Mouse (Mus musculus): ENCODE measurements at regions not wholly inside any gene's neighbourhood (a gene's known extent, or its start where the extent isn't known, plus 50 kb on each side); places are given as distances from the start of the nearest gene placed in this dataset.

GRCm38 (mm10) chrX:145672776-145673175, 167.8 kb upstream of the Amot start:
- intact Hi-C loops (cut with DNase I): loop anchor here (10.0 kb wide), 1 partner anchor 268 kb away; no protein-coding TSS in a partner anchor

- intact Hi-C loops (cut with DNase I): no loop called here
Observed at GRCm38 (mm10) chrX:145651647-145652046, 146.7 kb upstream of the Amot start.

GRCm38 (mm10) chrX:145619649-145620048, 114.7 kb upstream of the Amot start:
- intact Hi-C loops (cut with DNase I): no loop called here

- intact Hi-C loops (cut with DNase I): no loop called here
Observed at GRCm38 (mm10) chrX:145602085-145602484, 97.1 kb upstream of the Amot start.

GRCm38 (mm10) chrX:145590733-145591132, 85.8 kb upstream of the Amot start:
- intact Hi-C loops (cut with DNase I): no loop called here

DNA sequence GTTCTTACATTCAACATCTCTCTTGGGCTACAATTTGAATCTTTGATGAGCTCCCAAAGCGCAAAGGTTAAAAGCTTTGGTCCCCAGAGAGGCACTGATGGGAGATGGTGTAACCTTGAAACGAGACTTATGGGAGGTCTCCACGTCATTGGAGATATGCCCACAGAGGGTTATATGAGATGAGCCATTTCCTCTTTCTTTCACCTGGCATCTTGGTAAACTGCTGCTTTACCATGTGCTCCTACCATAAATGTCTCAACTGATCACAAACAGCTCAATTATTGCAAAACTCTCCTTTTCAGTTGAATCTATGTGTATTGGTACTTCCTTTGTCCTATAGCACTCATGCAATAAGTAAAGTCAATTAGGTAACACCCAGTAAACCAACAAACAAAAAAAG, 62.5 kb upstream of the Amot start:
- intact Hi-C loops (cut with DNase I): no loop called here

GRCm38 (mm10) chrX:145567073-145567472, 62.1 kb upstream of the Amot start:
- intact Hi-C loops (cut with DNase I): no loop called here

- intact Hi-C loops (cut with DNase I): no loop called here
Observed at GRCm38 (mm10) chrX:145558881-145559280, 53.9 kb upstream of the Amot start.

All from adrenal gland (tissue).